Mouse (Mus musculus): ENCODE measurements around the gene Vmn2r73.

The Vmn2r73 gene

GRCm38 (mm10) chr7:85876166-85876565, at the start of gene Vmn2r73:
Gene Vmn2r73 (minus strand): TSS chr7:85876266.
- DNase-seq (ENCODE audit: low read depth) = no peak

- no peak for DNase-seq (ENCODE audit: low read depth)
Measured at GRCm38 (mm10) chr7:85840090-85840948, 35.7 kb downstream of the Vmn2r73 start.

- DNase-seq (ENCODE audit: low read depth) = peak; percentile 47
Measured at GRCm38 (mm10) chr7:85818092-85818491, 58.0 kb downstream of the Vmn2r73 start.

Data from 416B (cell line).